Mouse (Mus musculus) olfactory bulb, adult 2 months (tissue): ENCODE measurements at regions not wholly inside any gene's neighbourhood (a gene's known extent, or its start where the extent isn't known, plus 50 kb on each side); places are given as distances from the start of the nearest gene placed in this dataset.

Experiments used
- CTCF ChIP-seq: fragments of 200-500 bp; IDR thresholded peaks from 2 replicates; pipeline ENCODE4 v1.5.1; 2012; ENCODE audit warnings: low read depth, mild to moderate bottlenecking, low read length, moderate library complexity; ENCODE audit not compliant: insufficient read depth
- POLR2A ChIP-seq: fragments of 200-500 bp; IDR thresholded peaks from 2 replicates; pipeline ENCODE4 v1.6.1; 2012; ENCODE audit warnings: mild to moderate bottlenecking, low read depth, low read length, moderate library complexity; ENCODE audit not compliant: insufficient read depth

- no peak for TF ChIP-seq CTCF
- no peak for TF ChIP-seq POLR2A
These were observed 91.2 kb downstream of the Zbtb18 start for GRCm38 (mm10) chr1:177533332-177533731.
